Mouse (Mus musculus) limb, embryonic 15.5 days (tissue): Measurements from ENCODE around the gene Itih2. TPM values are rescaled to one million over a fixed set of nuclear protein-coding genes. Genes with fewer than 3 reads are reported as not detected.

Experiments used
- ATAC-seq: fragments of 200-750 bp; cut with Nextera tagmentation; 2 replicates; pipeline ENCODE4 v1.8.0; 2017; ENCODE audit warnings: low read depth, moderate TSS enrichment; ENCODE audit not compliant: insufficient number of reproducible peaks, low FRiP score, low TSS enrichment
- H3K27ac ChIP-seq: fragments of 300-500 bp; sonication (generic); 2 replicates; pipeline ENCODE4 v1.5.1; 2015; ENCODE audit warnings: moderate library complexity, mild to moderate bottlenecking, inconsistent platforms
- H3K27me3 ChIP-seq: fragments of 300-500 bp; sonication (generic); 2 replicates; pipeline ENCODE4 v1.6.1; 2015; ENCODE audit warnings: inconsistent platforms
- H3K36me3 ChIP-seq: fragments of 300-500 bp; sonication (generic); 2 replicates; pipeline ENCODE4 v1.6.1; 2015; ENCODE audit warnings: inconsistent platforms
- H3K4me1 ChIP-seq: fragments of 300-500 bp; sonication (generic); 2 replicates; pipeline ENCODE4 v1.6.1; 2015; ENCODE audit warnings: inconsistent platforms
- H3K4me2 ChIP-seq: fragments of 300-500 bp; sonication (generic); 2 replicates; pipeline ENCODE4 v1.6.1; 2015; ENCODE audit warnings: mild to moderate bottlenecking, inconsistent platforms
- H3K4me3 ChIP-seq: fragments of 300-500 bp; sonication (generic); 2 replicates; pipeline ENCODE4 v1.5.1; 2015; ENCODE audit warnings: mild to moderate bottlenecking, inconsistent platforms
- H3K9ac ChIP-seq: fragments of 300-500 bp; sonication (generic); 2 replicates; pipeline ENCODE4 v1.6.1; 2015; ENCODE audit warnings: inconsistent platforms
- H3K9me3 ChIP-seq: fragments of 300-500 bp; sonication (generic); 2 replicates; pipeline ENCODE4 v1.6.1; 2016; ENCODE audit warnings: inconsistent platforms
- whole genome bisulfite sequencing: fragments of 180-500 bp; shearing (Covaris S2); methylation state at CpG from one replicate; pipeline ENCODE4 v1.1.7; 2015; 5-methylcytosine and 5-hydroxymethylcytosine counted together
- polyA plus RNA-seq: library from polyadenylated mRNA; unstranded; fragments of >200 nt; fragmentation: Nextera tagmentation; extraction: Ambion mirVana; gene quantifications from 2 replicates; pipeline ENCODE4 v1.2.1, GENCODE M21; 2015

Gene Itih2
- polyA plus RNA-seq, 1 experiment from 2014 or later, result 0.79 TPM

DNA sequence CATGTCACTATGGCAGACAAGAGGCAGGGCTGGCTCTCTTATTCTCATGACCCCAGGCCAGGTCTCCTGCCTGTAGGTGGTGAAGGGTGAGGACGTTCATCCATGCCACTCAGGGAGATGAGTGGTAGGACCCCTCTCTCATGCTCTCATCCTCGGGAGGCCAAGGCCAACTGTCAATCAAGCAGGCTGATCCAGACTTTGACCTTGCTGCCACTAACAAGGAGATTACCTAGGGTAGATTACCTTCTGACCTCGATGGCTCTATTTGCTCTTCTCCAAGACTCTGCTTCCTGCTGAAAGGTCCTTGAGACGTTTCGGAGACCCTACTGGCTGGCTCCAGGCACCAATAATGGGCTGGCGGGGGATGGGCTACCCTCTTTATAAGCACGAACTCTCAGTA, 56.7 kb downstream of the Itih2 start:
- H3K9me3 ChIP-seq, result no peaks in the 10 kb centered on the region
- H3K4me2 ChIP-seq, result no peak overlapping the region
- no peaks in the 10 kb centered on the region for H3K27me3 ChIP-seq
- 0 out of 2 replicates have a peak, but pooled peaks cover 9% of the 10 kb centered on the region for H3K36me3 ChIP-seq
- H3K27ac ChIP-seq, result no peak overlapping the region
- H3K4me3 ChIP-seq, result no peak overlapping the region
- no peak overlapping the region for H3K9ac ChIP-seq
- peaks cover 20% of the 10 kb centered on the region for H3K4me1 ChIP-seq
- 83% methylated on average over 7 of the region's 7 CpGs for WGBS
- ATAC-seq, result no peak

DNA sequence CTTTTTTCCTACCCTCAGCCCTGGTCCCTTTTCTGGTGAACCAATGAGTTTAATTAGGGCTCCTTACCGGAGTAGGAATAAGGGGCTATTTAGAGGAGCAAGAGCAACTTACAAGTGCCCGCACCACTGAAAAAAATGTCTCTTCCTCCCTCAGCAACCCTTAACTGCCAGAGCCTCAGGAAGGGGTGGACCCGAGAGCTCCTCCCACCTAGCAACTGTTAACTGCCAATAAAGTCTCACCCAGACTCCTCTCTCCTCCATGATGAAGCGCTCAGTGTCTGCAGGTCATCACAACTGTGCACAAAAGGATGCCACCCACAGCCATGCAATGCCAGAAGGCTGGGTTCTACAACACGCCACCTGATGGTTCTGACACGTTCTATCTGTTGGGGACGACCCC, 59.4 kb downstream of the Itih2 start:
- ATAC-seq, result no peak
- H3K9me3 ChIP-seq, result no peaks in the 10 kb centered on the region
- no peak overlapping the region for H3K4me2 ChIP-seq
- no peak overlapping the region for H3K27ac ChIP-seq
- 72% methylated on average over 7 of the region's 7 CpGs for WGBS
- peaks cover 29% of the 10 kb centered on the region for H3K36me3 ChIP-seq
- 0 out of 2 replicates have a peak, but pooled peaks cover 2% of the 10 kb centered on the region for H3K4me1 ChIP-seq
- H3K9ac ChIP-seq, result no peak overlapping the region
- H3K27me3 ChIP-seq, result no peaks in the 10 kb centered on the region
- H3K4me3 ChIP-seq, result no peak overlapping the region

- H3K9ac ChIP-seq, result no peak overlapping the region
- WGBS, result 89% methylated on average over 5 of the region's 5 CpGs
- peaks cover 78% of the 10 kb centered on the region for H3K36me3 ChIP-seq
- H3K9me3 ChIP-seq, result no peaks in the 10 kb centered on the region
- no peaks in the 10 kb centered on the region for H3K27me3 ChIP-seq
- no peak overlapping the region for H3K27ac ChIP-seq
- no peak overlapping the region for H3K4me2 ChIP-seq
- no peak overlapping the region for H3K4me3 ChIP-seq
- no peak for ATAC-seq
- H3K4me1 ChIP-seq, result no peaks in the 10 kb centered on the region
Measured at GRCm38 (mm10) chr2:10058836-10059235, 72.4 kb downstream of the Itih2 start.

DNA sequence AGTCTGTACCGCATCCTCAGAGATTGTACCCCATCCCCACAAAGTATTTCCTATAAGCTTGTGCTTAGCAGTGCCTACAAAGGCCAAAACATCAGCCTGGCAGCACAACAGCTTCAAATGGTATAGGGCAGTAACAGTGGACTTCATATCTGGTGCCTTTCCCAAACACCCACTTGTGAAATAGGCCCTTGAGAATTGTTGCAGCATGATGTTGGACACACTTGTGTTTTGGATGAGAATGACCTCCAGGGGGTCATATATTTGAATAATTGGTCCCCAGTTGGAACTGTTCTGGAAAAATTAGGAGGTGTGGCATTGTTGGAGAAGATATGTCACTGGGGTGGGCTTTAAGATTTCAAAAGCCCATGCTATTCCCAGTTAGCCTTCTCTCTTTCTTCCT, 79.2 kb downstream of the Itih2 start:
- Histone ChIP-seq H3K4me1 (peaks cover 9% of the 10 kb centered on the region), H3K9me3 (no peaks in the 10 kb centered on the region), H3K4me3 (no peak overlapping the region), H3K4me2 (no peak overlapping the region), H3K36me3 (peaks cover 26% of the 10 kb centered on the region), H3K9ac (no peak overlapping the region), H3K27me3 (no peaks in the 10 kb centered on the region), H3K27ac (no peak overlapping the region)
- no peak for ATAC-seq
- 89% methylated on average over 1 of the region's 1 CpGs for WGBS

DNA sequence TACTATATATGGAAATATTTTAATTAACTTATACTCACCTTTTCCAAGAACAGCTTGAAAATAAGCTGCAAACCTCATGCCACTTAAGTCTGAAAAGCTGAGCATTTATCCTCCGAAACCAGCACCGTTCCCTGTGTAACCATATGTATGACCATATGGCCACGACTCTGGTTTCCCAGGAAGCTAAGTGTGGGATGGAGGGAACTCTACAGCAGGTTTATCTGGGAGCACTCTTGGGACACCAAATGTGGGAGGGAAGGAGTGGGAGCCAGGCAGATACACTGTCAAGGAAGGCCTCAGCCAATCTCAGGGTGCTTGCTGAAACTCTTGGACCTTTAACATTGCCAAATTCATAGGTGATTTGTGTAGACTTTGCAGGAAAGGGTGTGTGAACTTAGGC, 80.3 kb downstream of the Itih2 start:
- ATAC-seq, result no peak
- H3K4me1 ChIP-seq, result peaks cover 10% of the 10 kb centered on the region
- 87% methylated on average over 3 of the region's 3 CpGs for WGBS

GRCm38 (mm10) chr2:10049456-10049855, 81.7 kb downstream of the Itih2 start:
- Histone ChIP-seq H3K36me3 (peaks cover 3% of the 10 kb centered on the region; the same call in 1 of the 2 replicates), H3K9me3 (no peaks in the 10 kb centered on the region), H3K4me1 (peaks cover 10% of the 10 kb centered on the region), H3K4me3 (peak overlapping the region; percentile 77), H3K4me2 (peak overlapping the region; percentile 53), H3K27me3 (no peaks in the 10 kb centered on the region), H3K9ac (no peak overlapping the region), H3K27ac (no peak overlapping the region)
- no peak for ATAC-seq
- 11% methylated on average over 10 of the region's 10 CpGs for WGBS

More for the DNA sequence above, 80.3 kb downstream of the Itih2 start:
- Histone ChIP-seq H3K4me2 (no peak overlapping the region), H3K27ac (no peak overlapping the region), H3K36me3 (peaks cover 17% of the 10 kb centered on the region), H3K9ac (no peak overlapping the region), H3K27me3 (no peaks in the 10 kb centered on the region), H3K4me3 (no peak overlapping the region), H3K9me3 (no peaks in the 10 kb centered on the region)

- Histone ChIP-seq H3K4me1 (peaks cover 10% of the 10 kb centered on the region), H3K4me2 (peak within 1 kb of the TSS; percentile 69), H3K9me3 (no peaks in the 10 kb centered on the region), H3K4me3 (peak within 1 kb of the TSS; percentile 77), H3K9ac (peak within 1 kb of the TSS; percentile 69), H3K27ac (no peak within 1 kb of the TSS), H3K27me3 (no peaks in the 10 kb centered on the region), H3K36me3 (no peaks in the 10 kb centered on the region)
- ATAC-seq, result peak; percentile 86
- WGBS, result under 1% methylated on average over 36 of the region's 36 CpGs
Measured at GRCm38 (mm10) chr2:10048461-10048860, 82.7 kb downstream of the Itih2 start, which contains the start of gene Taf3. Gene Taf3 (minus strand): TSS chr2:10048596.

DNA sequence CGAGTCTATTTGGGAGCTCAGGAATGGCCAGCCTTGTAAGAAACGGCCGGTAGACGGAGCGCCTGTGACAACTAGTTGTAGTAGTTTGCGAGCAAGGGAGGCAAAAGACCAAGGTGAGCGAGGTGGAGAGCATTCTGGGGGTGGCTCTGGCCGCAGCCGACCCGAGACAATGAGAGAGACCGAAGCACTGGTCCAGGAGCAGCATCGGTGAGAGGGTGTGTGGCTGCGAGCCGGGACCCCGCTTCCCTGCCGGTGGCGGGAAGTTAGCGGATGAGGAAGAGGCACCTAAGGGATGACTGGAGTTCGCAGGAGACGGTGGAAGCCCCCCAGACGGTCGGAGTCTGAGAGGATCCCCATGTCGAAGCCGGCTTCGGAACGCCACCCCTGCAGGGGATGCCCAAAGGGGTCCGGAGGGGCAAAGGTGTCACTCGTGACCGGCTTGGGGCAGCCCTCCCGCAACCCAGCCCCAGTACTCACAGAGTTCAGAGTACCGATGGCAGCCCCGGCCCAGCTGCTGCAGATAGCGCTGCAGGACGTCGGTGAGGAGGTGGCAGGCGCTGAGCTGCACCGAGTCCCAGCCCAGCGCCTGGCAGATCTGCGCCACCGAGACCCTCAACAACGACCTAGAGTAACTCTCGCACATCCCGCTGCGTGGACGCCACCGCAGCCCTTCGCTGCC, 83.3 kb downstream of the Itih2 start:
- peak overlapping the region; percentile 69 for H3K4me2 ChIP-seq
- H3K4me1 ChIP-seq, result peaks cover 10% of the 10 kb centered on the region
- no peaks in the 10 kb centered on the region for H3K9me3 ChIP-seq
- H3K27me3 ChIP-seq, result no peaks in the 10 kb centered on the region
- under 1% methylated on average over 47 of the region's 47 CpGs for WGBS
- no peak overlapping the region for H3K27ac ChIP-seq
- ATAC-seq, result peak; percentile 68; the same call in 1 of the 2 replicates
- no peaks in the 10 kb centered on the region for H3K36me3 ChIP-seq
- H3K9ac ChIP-seq, result peak overlapping the region; percentile 69
- peak overlapping the region; percentile 77 for H3K4me3 ChIP-seq

Other genes starting within 250 kb of the Itih2 start
- not detected in 2 replicates for gene 9230102O04Rik, start 241.9 kb downstream of the Itih2 start, polyA plus RNA-seq
- 38.8 and 41.4 TPM in 2 replicates for gene Gata3, start 241.4 kb downstream of the Itih2 start, polyA plus RNA-seq
- 12.2 and 12.4 TPM in 2 replicates for gene Taf3, start 82.8 kb downstream of the Itih2 start, polyA plus RNA-seq
- 495 and 517 TPM in 2 replicates for gene Atp5c1, start 50.9 kb downstream of the Itih2 start, polyA plus RNA-seq
- 27.5 and 28.8 TPM in 2 replicates for gene Kin, start 50.8 kb downstream of the Itih2 start, polyA plus RNA-seq
- gene Itih5, start 22.2 kb upstream of the Itih2 start, polyA plus RNA-seq, result 17.8 and 26.2 TPM in 2 replicates
- gene Sfmbt2, start 239.1 kb upstream of the Itih2 start, polyA plus RNA-seq, result 1.9 and 2.3 TPM in 2 replicates